Mouse (Mus musculus) A20 (cell line): ENCODE results near the gene Rusc2.

Experiments
- DNase-seq: peaks from one replicate; pipeline ENCODE4 v3.0.0-alpha.2; 2011; ENCODE audit warnings: low read depth, low spot score

Rusc2 gene

GRCm38 (mm10) chr4:43384083-43384460 lies 2.3 kb downstream of the Rusc2 start:
- DNase-seq: no peak

GRCm38 (mm10) chr4:43384541-43384940 lies 2.8 kb downstream of the Rusc2 start:
- DNase-seq: no peak

- DNase-seq: no peak
Observed at GRCm38 (mm10) chr4:43386932-43387331, 5.2 kb downstream of the Rusc2 start.

- DNase-seq: no peak
Observed at GRCm38 (mm10) chr4:43389390-43389789, 7.6 kb downstream of the Rusc2 start.

GRCm38 (mm10) chr4:43389845-43390440 lies 8.2 kb downstream of the Rusc2 start:
- DNase-seq: no peak

GRCm38 (mm10) chr4:43391521-43392050 lies 9.8 kb downstream of the Rusc2 start:
- no peak for DNase-seq

- no peak for DNase-seq
Observed at GRCm38 (mm10) chr4:43394345-43394891, 12.6 kb downstream of the Rusc2 start.

- no peak for DNase-seq
Observed at GRCm38 (mm10) chr4:43395147-43395546, 13.4 kb downstream of the Rusc2 start.

GRCm38 (mm10) chr4:43395836-43396235 lies 14.1 kb downstream of the Rusc2 start:
- no peak for DNase-seq

GRCm38 (mm10) chr4:43396381-43396780 lies 14.6 kb downstream of the Rusc2 start:
- no peak for DNase-seq

GRCm38 (mm10) chr4:43398014-43398413 lies 16.2 kb downstream of the Rusc2 start:
- no peak for DNase-seq

- no peak for DNase-seq
Observed at GRCm38 (mm10) chr4:43398829-43399331, 17.1 kb downstream of the Rusc2 start.

GRCm38 (mm10) chr4:43399391-43400131 lies 17.8 kb downstream of the Rusc2 start:
- DNase-seq: no peak

GRCm38 (mm10) chr4:43400976-43401375 lies 19.2 kb downstream of the Rusc2 start:
- no peak for DNase-seq

- no peak for DNase-seq
Observed at GRCm38 (mm10) chr4:43401486-43401885, 19.7 kb downstream of the Rusc2 start.

GRCm38 (mm10) chr4:43402212-43402611 lies 20.4 kb downstream of the Rusc2 start:
- peak; percentile 59 for DNase-seq

GRCm38 (mm10) chr4:43404697-43405096 lies 22.9 kb downstream of the Rusc2 start:
- no peak for DNase-seq

- DNase-seq: no peak
Observed at GRCm38 (mm10) chr4:43406162-43406971, 24.6 kb downstream of the Rusc2 start.

- no peak for DNase-seq
Observed at GRCm38 (mm10) chr4:43407071-43407920, 25.5 kb downstream of the Rusc2 start.

GRCm38 (mm10) chr4:43414761-43415160 lies 33.0 kb downstream of the Rusc2 start:
- DNase-seq: no peak
